Mouse (Mus musculus): ENCODE data around the gene Rpl19. TPM values are rescaled to one million over a fixed set of nuclear protein-coding genes. Genes with fewer than 3 reads are reported as not detected.

Rpl19 gene
- polyA plus RNA-seq, 1 experiment from 2014 or later: 1,161 TPM

DNA sequence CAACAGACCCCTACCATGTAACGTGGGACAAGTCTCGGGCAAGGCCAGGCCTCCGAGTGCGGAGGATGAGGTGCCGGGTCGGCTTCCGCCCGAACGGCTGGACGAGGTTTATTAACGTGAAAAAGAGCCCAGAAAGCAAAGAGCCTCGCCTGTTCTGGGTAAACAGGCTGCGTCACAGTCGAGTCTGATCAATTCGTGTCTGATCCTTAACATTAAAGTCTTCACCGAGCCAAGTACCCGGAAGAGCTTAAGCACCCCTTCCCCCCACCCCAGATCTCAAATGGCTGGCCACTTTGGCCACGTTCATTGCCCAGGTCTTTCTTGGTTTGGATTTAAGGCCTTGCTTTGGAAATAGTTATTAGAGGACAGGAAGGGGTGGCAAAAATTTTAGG lies 783 bp downstream of the Rpl19 start:
- ATAC-seq (ENCODE audit: insufficient number of reproducible peaks, insufficient read depth, low FRiP score, low TSS enrichment, low read depth): no peak
- peak overlapping the region; percentile 92 for H3K4me2 ChIP-seq
- H3K36me3 ChIP-seq: peaks cover 34% of the 10 kb centered on the region
- H3K4me1 ChIP-seq: peaks cover 24% of the 10 kb centered on the region
- H3K27ac ChIP-seq: peak overlapping the region; percentile 94
- peak overlapping the region; percentile 100 for H3K9ac ChIP-seq
- no peaks in the 10 kb centered on the region for H3K9me3 ChIP-seq
- WGBS: under 1% methylated on average over 18 of the region's 18 CpGs
- peak overlapping the region; percentile 99 for H3K4me3 ChIP-seq
- no peaks in the 10 kb centered on the region for H3K27me3 ChIP-seq

DNA sequence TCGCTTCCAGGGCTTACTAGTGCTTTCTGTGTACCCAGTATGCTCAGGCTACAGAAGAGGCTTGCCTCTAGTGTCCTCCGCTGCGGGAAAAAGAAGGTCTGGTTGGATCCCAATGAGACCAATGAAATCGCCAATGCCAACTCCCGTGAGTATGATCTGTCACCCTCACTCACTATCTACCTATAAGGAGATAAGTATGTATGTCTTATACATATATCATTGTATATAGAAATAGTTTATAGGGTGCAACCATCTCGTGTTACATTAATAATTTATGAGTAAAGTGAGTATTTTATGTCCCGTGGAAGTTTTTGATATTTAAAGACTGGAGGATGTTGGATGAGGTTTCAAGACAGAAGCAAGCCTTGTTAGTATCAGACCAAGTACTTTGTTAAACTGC lies 1.3 kb downstream of the Rpl19 start:
- no peaks in the 10 kb centered on the region for H3K27me3 ChIP-seq
- peaks cover 34% of the 10 kb centered on the region for H3K36me3 ChIP-seq
- H3K4me1 ChIP-seq: peaks cover 24% of the 10 kb centered on the region
- H3K4me2 ChIP-seq: peak overlapping the region; percentile 92
- no peaks in the 10 kb centered on the region for H3K9me3 ChIP-seq
- WGBS: 15% methylated on average over 7 of the region's 7 CpGs
- H3K9ac ChIP-seq: peak overlapping the region; percentile 100
- H3K4me3 ChIP-seq: peak overlapping the region; percentile 99
- no peak overlapping the region for H3K27ac ChIP-seq
- no peak for ATAC-seq (ENCODE audit: insufficient number of reproducible peaks, insufficient read depth, low FRiP score, low TSS enrichment, low read depth)

DNA sequence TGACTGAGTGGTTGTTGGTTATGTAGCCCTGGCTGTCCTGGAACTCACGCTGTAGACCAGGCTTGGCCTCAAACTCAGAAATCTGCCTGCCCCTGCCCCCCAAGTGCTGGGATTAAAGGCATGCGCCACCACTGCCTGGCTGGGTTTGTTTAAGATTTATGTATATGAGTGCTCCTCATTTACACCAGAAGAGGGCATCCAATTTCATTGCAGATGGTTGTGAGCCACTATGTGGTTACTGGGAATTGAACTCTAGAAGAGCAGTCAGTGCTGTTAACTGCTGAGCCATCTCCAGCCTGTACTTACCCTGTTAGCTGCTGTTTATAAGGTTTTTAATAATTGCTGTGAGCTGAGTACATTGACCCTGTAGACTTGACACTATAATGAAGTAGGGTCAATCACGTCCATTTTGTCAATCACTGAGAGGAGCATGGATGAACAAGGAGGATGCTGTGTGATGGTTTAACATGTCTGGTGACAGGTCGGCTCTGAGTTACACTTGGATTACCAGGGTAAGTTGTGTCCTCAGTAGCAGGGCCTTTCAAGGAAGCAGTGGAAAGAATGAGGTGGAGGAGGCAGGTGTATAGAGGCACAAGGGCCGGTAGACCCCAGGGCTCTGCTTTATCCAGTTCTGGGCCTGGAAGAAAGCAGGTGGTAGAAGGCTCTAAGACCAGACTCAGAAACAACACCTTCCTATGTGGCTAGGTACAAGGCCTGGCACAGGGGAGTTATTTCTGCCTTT lies 4.4 kb downstream of the Rpl19 start:
- Histone ChIP-seq H3K4me1 (peaks cover 26% of the 10 kb centered on the region), H3K36me3 (peaks cover 34% of the 10 kb centered on the region), H3K27me3 (peaks cover 8% of the 10 kb centered on the region), H3K4me2 (no peak overlapping the region), H3K9me3 (no peaks in the 10 kb centered on the region), H3K9ac (no peak overlapping the region), H3K27ac (no peak overlapping the region), H3K4me3 (no peak overlapping the region; the same call in 1 of the 2 replicates)
- 47% methylated on average over 5 of the region's 5 CpGs for WGBS
- no peak for ATAC-seq (ENCODE audit: insufficient number of reproducible peaks, insufficient read depth, low FRiP score, low TSS enrichment, low read depth)

DNA sequence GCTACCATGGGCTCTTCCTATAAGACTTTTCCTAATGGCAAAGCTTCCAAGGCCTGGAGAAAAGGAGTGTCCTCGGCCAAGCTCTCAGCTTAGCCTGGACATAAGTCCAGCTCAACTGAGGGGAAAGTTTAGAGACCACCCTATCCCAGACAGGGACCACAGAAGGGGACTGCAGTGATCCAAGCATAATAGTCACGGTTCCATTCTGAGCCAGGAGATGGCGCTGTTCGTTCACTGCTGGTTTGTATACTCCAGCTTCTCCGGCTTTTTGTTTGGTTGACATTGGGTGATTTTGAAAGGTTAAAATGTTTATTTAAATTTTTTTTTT lies 4.9 kb downstream of the Rpl19 start:
- no peak for ATAC-seq (ENCODE audit: insufficient number of reproducible peaks, insufficient read depth, low FRiP score, low TSS enrichment, low read depth)
- 4% methylated on average over 5 of the region's 5 CpGs for WGBS
- Histone ChIP-seq H3K4me2 (no peak overlapping the region), H3K27me3 (peaks cover 13% of the 10 kb centered on the region), H3K36me3 (peaks cover 34% of the 10 kb centered on the region), H3K4me3 (no peak overlapping the region), H3K4me1 (peaks cover 29% of the 10 kb centered on the region), H3K9ac (no peak overlapping the region), H3K27ac (no peak overlapping the region), H3K9me3 (no peaks in the 10 kb centered on the region)

DNA sequence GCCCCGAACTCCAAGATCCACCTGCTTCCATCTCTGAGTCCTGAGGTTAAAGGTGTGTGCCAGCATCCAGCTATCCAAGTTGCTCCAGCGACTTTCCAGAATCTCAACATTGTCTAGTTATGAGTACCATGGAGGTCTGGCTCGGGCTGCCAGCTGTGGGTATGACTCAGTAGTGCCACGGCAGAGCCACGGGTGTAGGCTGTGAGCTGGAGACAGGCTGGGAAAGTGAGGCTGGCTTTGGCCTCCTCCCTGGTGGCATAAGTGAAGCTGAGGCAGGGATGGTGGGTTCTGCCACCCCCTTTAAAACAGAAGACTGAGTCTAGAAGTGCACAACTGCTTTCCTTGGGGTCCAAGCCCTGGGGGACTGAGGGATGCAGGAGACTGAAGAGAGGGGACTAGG lies 7.6 kb downstream of the Rpl19 start:
- Histone ChIP-seq H3K36me3 (peaks cover 24% of the 10 kb centered on the region), H3K9ac (no peak overlapping the region), H3K4me2 (no peak overlapping the region), H3K27ac (no peak overlapping the region), H3K4me1 (peaks cover 25% of the 10 kb centered on the region), H3K4me3 (no peak overlapping the region), H3K9me3 (no peaks in the 10 kb centered on the region), H3K27me3 (peaks cover 32% of the 10 kb centered on the region)
- ATAC-seq (ENCODE audit: insufficient number of reproducible peaks, insufficient read depth, low FRiP score, low TSS enrichment, low read depth): no peak
- 81% methylated on average over 5 of the region's 5 CpGs for WGBS

DNA sequence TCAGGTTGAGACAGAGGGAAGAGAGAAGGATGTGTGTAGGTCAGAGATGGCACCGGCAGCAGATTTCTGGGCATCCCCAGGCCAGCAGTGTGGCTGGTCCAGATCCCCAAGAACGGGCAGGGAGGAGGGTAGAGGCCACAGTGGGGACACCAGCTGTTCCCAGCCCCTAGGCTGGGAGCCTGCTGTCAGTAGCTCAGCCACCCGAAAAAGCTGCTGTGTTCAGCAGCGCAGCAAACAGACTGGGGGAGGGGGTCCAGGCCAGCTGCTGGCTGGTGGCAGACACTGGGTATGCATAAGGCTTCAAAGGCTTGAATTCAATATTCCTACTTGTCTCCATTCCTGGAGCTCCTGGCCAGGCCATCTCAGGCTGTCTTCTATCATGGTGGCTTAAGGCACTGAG lies 8.3 kb downstream of the Rpl19 start:
- ATAC-seq (ENCODE audit: insufficient number of reproducible peaks, insufficient read depth, low FRiP score, low TSS enrichment, low read depth): no peak
- Histone ChIP-seq H3K4me1 (peaks cover 25% of the 10 kb centered on the region), H3K36me3 (peaks cover 16% of the 10 kb centered on the region), H3K9me3 (no peaks in the 10 kb centered on the region), H3K4me3 (no peak overlapping the region), H3K9ac (peak overlapping the region; percentile 51), H3K27ac (no peak overlapping the region), H3K4me2 (no peak overlapping the region), H3K27me3 (peaks cover 32% of the 10 kb centered on the region)
- 27% methylated on average over 4 of the region's 4 CpGs for WGBS

DNA sequence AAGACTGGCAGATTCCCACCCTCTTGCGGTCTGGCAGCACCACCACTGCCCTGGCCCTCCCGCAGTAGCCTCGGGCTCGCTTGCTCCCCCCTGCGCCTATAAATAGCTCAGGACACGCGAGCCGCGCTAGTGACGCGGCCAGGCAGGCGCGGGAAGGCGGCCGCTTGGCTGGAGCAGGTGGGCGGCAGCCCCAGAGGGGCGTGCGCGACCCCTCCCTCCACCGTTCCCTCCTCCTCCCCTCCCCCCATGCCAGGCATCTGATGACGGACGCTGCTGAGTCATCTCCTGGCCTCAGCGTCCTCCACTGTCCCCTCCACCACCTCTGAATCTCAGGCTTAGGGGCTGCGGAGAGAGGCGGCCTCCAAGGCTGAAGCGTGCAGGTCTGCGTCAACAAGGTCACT lies 9.5 kb downstream of the Rpl19 start:
- ATAC-seq (ENCODE audit: insufficient number of reproducible peaks, insufficient read depth, low FRiP score, low TSS enrichment, low read depth): no peak
- peak overlapping the region; percentile 59 for H3K9ac ChIP-seq

DNA sequence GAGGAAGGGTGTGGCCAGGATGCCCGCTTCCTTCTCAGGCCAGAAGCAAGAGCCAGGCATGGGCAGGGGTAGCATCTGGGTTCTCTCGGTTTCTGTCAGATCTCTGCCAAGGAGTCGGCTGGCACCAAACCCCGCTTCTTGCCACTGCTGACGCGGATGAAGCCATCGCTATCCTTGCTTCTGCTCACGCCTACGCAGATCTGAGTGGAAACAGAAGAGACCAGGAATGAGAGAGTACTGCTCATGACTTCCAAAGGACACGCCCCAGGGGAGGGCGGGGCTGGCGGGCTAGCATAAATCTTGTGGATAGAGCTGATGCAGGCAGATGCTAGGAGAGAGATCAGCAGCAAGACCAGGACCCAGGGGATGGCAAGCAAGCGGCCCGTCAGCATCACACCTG lies 11.4 kb downstream of the Rpl19 start:
- Histone ChIP-seq H3K4me3 (no peak overlapping the region), H3K9me3 (no peaks in the 10 kb centered on the region), H3K9ac (no peak overlapping the region), H3K27me3 (peaks cover 32% of the 10 kb centered on the region), H3K4me1 (peaks cover 29% of the 10 kb centered on the region), H3K27ac (no peak overlapping the region), H3K4me2 (no peak overlapping the region), H3K36me3 (no peaks in the 10 kb centered on the region)
- 64% methylated on average over 14 of the region's 14 CpGs for WGBS
- no peak for ATAC-seq (ENCODE audit: insufficient number of reproducible peaks, insufficient read depth, low FRiP score, low TSS enrichment, low read depth)

More for the DNA sequence above, 9.5 kb downstream of the Rpl19 start:
- Histone ChIP-seq H3K4me3 (peak overlapping the region; percentile 39), H3K27me3 (peaks cover 32% of the 10 kb centered on the region), H3K36me3 (peaks cover 4% of the 10 kb centered on the region), H3K9me3 (no peaks in the 10 kb centered on the region), H3K4me2 (peak overlapping the region; percentile 76), H3K4me1 (peaks cover 25% of the 10 kb centered on the region), H3K27ac (no peak overlapping the region)
- under 1% methylated on average over 27 of the region's 27 CpGs for WGBS

DNA sequence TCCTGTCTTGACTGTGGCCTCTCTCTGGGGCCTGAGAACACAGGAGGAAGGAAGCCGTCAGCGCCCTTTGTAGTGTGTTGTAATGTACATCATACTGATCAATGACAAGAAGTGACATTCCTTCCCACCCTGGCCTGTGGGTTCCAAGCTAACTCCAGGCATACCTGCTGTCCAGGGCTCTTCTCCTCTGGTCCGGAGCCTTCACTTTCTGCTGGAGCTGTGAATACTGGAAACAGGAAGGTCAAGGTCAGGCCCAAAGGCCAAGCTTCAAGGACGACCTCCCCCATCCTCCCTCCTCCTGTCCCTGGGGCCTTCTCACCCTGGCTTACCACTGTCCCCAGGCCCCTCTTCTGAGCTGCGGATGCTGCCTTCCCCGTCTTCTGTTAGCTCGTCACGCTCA lies 14.5 kb downstream of the Rpl19 start:
- no peaks in the 10 kb centered on the region for H3K9me3 ChIP-seq
- peaks cover 15% of the 10 kb centered on the region for H3K4me1 ChIP-seq
- peaks cover 23% of the 10 kb centered on the region for H3K27me3 ChIP-seq
- H3K4me3 ChIP-seq: no peak overlapping the region
- no peak overlapping the region for H3K4me2 ChIP-seq
- 59% methylated on average over 8 of the region's 8 CpGs for WGBS
- H3K36me3 ChIP-seq: no peaks in the 10 kb centered on the region
- 0 out of 2 replicates have a peak overlapping the region, but pooled peaks have one; percentile 16 for H3K9ac ChIP-seq
- no peak overlapping the region for H3K27ac ChIP-seq
- no peak for ATAC-seq (ENCODE audit: insufficient number of reproducible peaks, insufficient read depth, low FRiP score, low TSS enrichment, low read depth)

DNA sequence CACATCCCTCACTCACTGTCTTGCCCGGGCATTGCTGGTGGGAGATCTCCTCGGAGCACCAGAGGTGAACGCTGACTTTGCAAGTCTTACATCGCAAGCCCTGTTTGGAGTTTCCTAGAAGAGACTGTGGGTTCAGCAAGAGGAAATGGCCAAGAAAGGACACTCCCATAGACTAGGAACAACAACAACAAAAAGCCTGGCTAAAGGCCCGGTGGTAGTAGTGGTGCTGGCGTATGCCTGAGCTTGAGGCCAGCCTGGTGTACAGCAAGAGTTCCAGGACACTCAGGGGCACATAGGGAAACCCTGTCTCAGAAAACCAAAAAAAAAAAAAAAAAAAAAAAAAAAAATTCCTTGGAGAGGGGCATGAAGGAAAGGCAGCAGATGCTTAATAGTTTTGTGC lies 16.2 kb downstream of the Rpl19 start:
- Histone ChIP-seq H3K4me3 (no peak overlapping the region), H3K9ac (no peak overlapping the region), H3K27me3 (peaks cover 10% of the 10 kb centered on the region; the same call in 1 of the 2 replicates), H3K9me3 (no peaks in the 10 kb centered on the region), H3K4me1 (peaks cover 7% of the 10 kb centered on the region; the same call in 1 of the 2 replicates), H3K4me2 (no peak overlapping the region), H3K27ac (no peak overlapping the region), H3K36me3 (no peaks in the 10 kb centered on the region)
- WGBS: 86% methylated on average over 6 of the region's 6 CpGs
- ATAC-seq (ENCODE audit: insufficient number of reproducible peaks, insufficient read depth, low FRiP score, low TSS enrichment, low read depth): no peak

DNA sequence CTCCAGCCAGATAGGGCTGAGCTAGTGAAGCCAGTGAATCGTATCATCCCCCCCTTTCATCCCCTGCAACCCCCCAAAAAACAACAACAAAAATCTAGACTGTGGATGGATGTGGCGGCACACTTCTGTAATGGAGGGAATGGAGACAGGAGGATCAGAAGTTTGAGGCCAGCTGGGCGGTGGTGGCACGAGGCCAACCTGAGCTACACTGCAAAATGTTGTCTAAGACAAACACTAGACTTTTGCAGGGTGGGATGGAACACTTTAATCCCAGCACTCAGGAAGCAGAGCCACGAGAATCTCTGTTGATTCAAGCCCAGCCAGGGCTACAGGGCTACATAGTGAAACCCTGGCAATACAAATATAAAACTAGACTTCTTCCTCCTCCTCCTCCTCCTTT lies 17.6 kb downstream of the Rpl19 start:
- Histone ChIP-seq H3K9ac (peak overlapping the region; percentile 28; the same call in 1 of the 2 replicates), H3K4me1 (peaks cover 4% of the 10 kb centered on the region; the same call in 1 of the 2 replicates), H3K36me3 (no peaks in the 10 kb centered on the region), H3K27ac (no peak overlapping the region), H3K9me3 (no peaks in the 10 kb centered on the region), H3K27me3 (peaks cover 17% of the 10 kb centered on the region), H3K4me2 (no peak overlapping the region), H3K4me3 (no peak overlapping the region)
- 73% methylated on average over 5 of the region's 5 CpGs for WGBS
- no peak for ATAC-seq (ENCODE audit: insufficient number of reproducible peaks, insufficient read depth, low FRiP score, low TSS enrichment, low read depth)

DNA sequence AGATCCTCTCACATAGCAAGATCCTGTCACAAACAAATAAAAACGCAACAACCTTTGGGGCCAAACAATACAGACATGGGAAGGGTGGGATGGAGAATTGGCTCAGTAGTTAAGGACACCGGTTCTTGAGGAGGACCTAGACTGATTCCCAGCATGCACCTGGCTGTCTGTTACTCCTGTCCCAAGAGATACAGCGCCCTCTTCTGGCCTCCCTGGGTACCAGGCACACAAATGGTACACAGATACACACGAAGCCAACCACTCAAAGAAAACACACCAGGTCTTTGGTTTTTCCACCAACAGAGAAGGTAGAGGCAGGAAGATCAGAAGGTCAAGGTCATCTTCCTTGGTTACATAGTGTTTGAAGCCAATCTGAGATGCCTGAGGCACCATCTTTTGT lies 19.1 kb downstream of the Rpl19 start:
- no peak for ATAC-seq (ENCODE audit: insufficient number of reproducible peaks, insufficient read depth, low FRiP score, low TSS enrichment, low read depth)
- Histone ChIP-seq H3K4me1 (0 out of 2 replicates have a peak, but pooled peaks cover 4% of the 10 kb centered on the region), H3K4me2 (no peak overlapping the region), H3K9ac (no peak overlapping the region), H3K27me3 (peaks cover 31% of the 10 kb centered on the region), H3K9me3 (no peaks in the 10 kb centered on the region), H3K4me3 (no peak overlapping the region), H3K27ac (no peak overlapping the region), H3K36me3 (no peaks in the 10 kb centered on the region)
- 64% methylated on average over 4 of the region's 4 CpGs for WGBS
